Comparison of ENCODE assay signal across 22 mouse cellular contexts in genomic region chr4:87844668-87845210, GRCm38 (mm10).
A peak's percentile ranks its signal among the peaks of the same experiment; 100 is the strongest.
DNase-seq lines count a peak whose midpoint lies in the region; ATAC-seq and TF ChIP-seq lines count a peak whose summit lies in the region.
"Had no signal": no experiment of that assay in that cellular context is flagged by ENCODE, and none has a peak within 500 bp of the region (broad histone marks: within the 10 kb centered on the region; RNA-seq: fewer than 3 reads in every experiment).

No protein-coding gene starts in this region.

- H3K4me3 ChIP-seq in heart, embryonic 13.5 days, result no peak overlapping the region
- H3K4me3 ChIP-seq in midbrain, embryonic 13.5 days (replicated peaks), result no peak overlapping the region
- H3K4me3 ChIP-seq in midbrain, embryonic 11.5 days (ENCODE audit: low read depth, low read length), result no peak overlapping the region
- no peak overlapping the region for H3K4me3 ChIP-seq in forebrain, embryonic 14.5 days (ENCODE audit: low read depth, low read length)
- no peak overlapping the region for H3K4me3 ChIP-seq in kidney, adult 2 months (ENCODE audit: insufficient read depth, low read depth, low read length)
- H3K4me3 ChIP-seq: embryonic facial prominence, embryonic 10.5 days; gastrocnemius, adult 2 months; left cerebral cortex, adult 2 months; limb, embryonic 10.5 days; megakaryocyte, embryonic 14.5 days had no signal

- peak overlapping the region; percentile 23 for H3K4me2 ChIP-seq in heart, embryonic 13.5 days
- H3K4me2 ChIP-seq in midbrain, embryonic 13.5 days (replicated peaks), result no peak overlapping the region
- no peak overlapping the region for H3K4me2 ChIP-seq in midbrain, embryonic 11.5 days
- H3K4me2 ChIP-seq in forebrain, embryonic 14.5 days (ENCODE audit: low read length), result no peak overlapping the region
- H3K4me2 ChIP-seq: liver, embryonic 11.5 days had no signal

- TF ChIP-seq POLR2A in kidney, adult 2 months (IDR thresholded peaks at IDR 0.05; ENCODE audit: low read depth, low read length), result no peak

- DNase-seq in heart, adult 18-20 months, result no peak
- no peak for DNase-seq in midbrain, embryonic 11.5 days (ENCODE audit: low spot score, missing footprints)
- DNase-seq in forebrain, embryonic 14.5 days (ENCODE audit: low spot score), result peak; percentile 27
- no peak for DNase-seq in liver
- no peak for DNase-seq in kidney, adult 2 months
- DNase-seq: adrenal gland, adult 8-10 months; cerebellum, adult 9-10 months; gastrocnemius, adult 2 months; heart, postnatal 4 days; kidney, adult 9 months; kidney, postnatal 4 days; layer of hippocampus, adult 9-11 months; lung, adult 18-20 months; lung, postnatal 14 days; spleen, adult 18-20 months had no signal

- peak overlapping the region; percentile 69 for H3K27ac ChIP-seq in heart, embryonic 13.5 days (replicated peaks)
- no peak overlapping the region for H3K27ac ChIP-seq in midbrain, embryonic 13.5 days
- no peak overlapping the region for H3K27ac ChIP-seq in midbrain, embryonic 11.5 days (ENCODE audit: low read depth, low read length)
- H3K27ac ChIP-seq in forebrain, embryonic 14.5 days (ENCODE audit: low read depth, low read length), result no peak overlapping the region
- no peak overlapping the region for H3K27ac ChIP-seq in kidney, adult 2 months (ENCODE audit: insufficient read depth, low read depth, low read length)
- H3K27ac ChIP-seq: embryonic facial prominence, embryonic 10.5 days; gastrocnemius, adult 2 months; left cerebral cortex, adult 2 months; limb, embryonic 10.5 days had no signal

- WGBS in heart, embryonic 13.5 days, result 46% methylated on average over 6 of the region's 6 CpGs
- WGBS in midbrain, embryonic 13.5 days, result 76% methylated on average over 6 of the region's 6 CpGs
- WGBS in midbrain, embryonic 11.5 days, result 83% methylated on average over 6 of the region's 6 CpGs
- WGBS in forebrain, embryonic 14.5 days, result 42% methylated on average over 6 of the region's 6 CpGs
- 65% methylated on average over 6 of the region's 6 CpGs for WGBS in kidney, adult 2 months

- TF ChIP-seq CTCF in kidney, adult 2 months (conservative IDR thresholded peaks at IDR 0.05; ENCODE audit: insufficient read depth, insufficient read length, low read depth, low read length), result no peak

- H3K27me3 ChIP-seq in heart, embryonic 13.5 days (replicated peaks), result no peaks in the 10 kb centered on the region
- no peaks in the 10 kb centered on the region for H3K27me3 ChIP-seq in midbrain, embryonic 13.5 days
- H3K27me3 ChIP-seq in midbrain, embryonic 11.5 days (ENCODE audit: control insufficient read depth, insufficient read depth, low read length), result no peaks in the 10 kb centered on the region
- no peaks in the 10 kb centered on the region for H3K27me3 ChIP-seq in forebrain, embryonic 14.5 days (replicated peaks; ENCODE audit: control insufficient read depth, insufficient read depth, low read length)
- no peaks in the 10 kb centered on the region for H3K27me3 ChIP-seq in kidney, adult 2 months (replicated peaks; ENCODE audit: control insufficient read depth, insufficient read depth, low read length)
- H3K27me3 ChIP-seq: megakaryocyte, embryonic 14.5 days had no signal

- 0 out of 2 replicates have a peak overlapping the region, but pooled peaks have one; percentile 12 for H3K9ac ChIP-seq in heart, embryonic 13.5 days
- no peak overlapping the region for H3K9ac ChIP-seq in midbrain, embryonic 13.5 days (replicated peaks)
- H3K9ac ChIP-seq in midbrain, embryonic 11.5 days (ENCODE audit: low read length), result no peak overlapping the region
- no peak overlapping the region for H3K9ac ChIP-seq in forebrain, embryonic 14.5 days (ENCODE audit: low read length)

- H3K9me3 ChIP-seq in heart, embryonic 13.5 days, result no peaks in the 10 kb centered on the region
- H3K9me3 ChIP-seq in midbrain, embryonic 13.5 days, result no peaks in the 10 kb centered on the region
- H3K9me3 ChIP-seq in midbrain, embryonic 11.5 days (ENCODE audit: control insufficient read depth, low read length), result no peaks in the 10 kb centered on the region
- no peaks in the 10 kb centered on the region for H3K9me3 ChIP-seq in forebrain, embryonic 14.5 days (replicated peaks; ENCODE audit: control insufficient read depth, low read length)
- H3K9me3 ChIP-seq: embryonic facial prominence, embryonic 10.5 days; limb, embryonic 10.5 days; megakaryocyte, embryonic 14.5 days had no signal

- ATAC-seq in heart, embryonic 13.5 days (ENCODE audit: extremely low read depth, insufficient number of reproducible peaks, low FRiP score, low TSS enrichment), result no peak
- ATAC-seq in midbrain, embryonic 13.5 days, result peak; percentile 43; the same call in 1 of the 2 replicates
- no peak for ATAC-seq in midbrain, embryonic 11.5 days (ENCODE audit: low FRiP score)
- ATAC-seq in forebrain, embryonic 14.5 days, result peak; percentile 61

- peaks cover 30% of the 10 kb centered on the region for H3K4me1 ChIP-seq in heart, embryonic 13.5 days
- peaks cover 11% of the 10 kb centered on the region for H3K4me1 ChIP-seq in midbrain, embryonic 13.5 days (replicated peaks)
- no peaks in the 10 kb centered on the region for H3K4me1 ChIP-seq in midbrain, embryonic 11.5 days (ENCODE audit: control insufficient read depth, insufficient read depth, low read length)
- peaks cover 8% of the 10 kb centered on the region for H3K4me1 ChIP-seq in forebrain, embryonic 14.5 days (ENCODE audit: control insufficient read depth, insufficient read depth, low read length)
- no peaks in the 10 kb centered on the region; the same call in 1 of the 2 replicates for H3K4me1 ChIP-seq in kidney, adult 2 months (ENCODE audit: control insufficient read depth, insufficient read depth, low read length)

- H3K36me3 ChIP-seq in heart, embryonic 13.5 days, result no peaks in the 10 kb centered on the region
- H3K36me3 ChIP-seq in midbrain, embryonic 13.5 days, result peaks cover 13% of the 10 kb centered on the region
- H3K36me3 ChIP-seq in midbrain, embryonic 11.5 days (ENCODE audit: control insufficient read depth, insufficient read depth, low read length), result no peaks in the 10 kb centered on the region
- H3K36me3 ChIP-seq in forebrain, embryonic 14.5 days (ENCODE audit: control insufficient read depth, insufficient read depth, low read length), result 0 out of 2 replicates have a peak, but pooled peaks cover 8% of the 10 kb centered on the region
- no peaks in the 10 kb centered on the region for H3K36me3 ChIP-seq in kidney, adult 2 months (ENCODE audit: control insufficient read depth, insufficient read depth, low read length)

Comparison
In these comparisons a context has a peak if more than half of its experiments do, and no peak if none do; other contexts are left out.
1. ATAC-seq: peak in midbrain, embryonic 13.5 days (single experiment) and forebrain, embryonic 14.5 days (single experiment); none in heart, embryonic 13.5 days (single experiment) and midbrain, embryonic 11.5 days (single experiment).